Mouse (Mus musculus): Measurements from ENCODE around the gene Xrcc3. TPM values are rescaled to one million over a fixed set of nuclear protein-coding genes. Genes with fewer than 3 reads are reported as not detected.

The Xrcc3 gene
- total and polyA plus RNA-seq, 3 experiments, result 11.8 to 16.3 (median 13.3) TPM

DNA sequence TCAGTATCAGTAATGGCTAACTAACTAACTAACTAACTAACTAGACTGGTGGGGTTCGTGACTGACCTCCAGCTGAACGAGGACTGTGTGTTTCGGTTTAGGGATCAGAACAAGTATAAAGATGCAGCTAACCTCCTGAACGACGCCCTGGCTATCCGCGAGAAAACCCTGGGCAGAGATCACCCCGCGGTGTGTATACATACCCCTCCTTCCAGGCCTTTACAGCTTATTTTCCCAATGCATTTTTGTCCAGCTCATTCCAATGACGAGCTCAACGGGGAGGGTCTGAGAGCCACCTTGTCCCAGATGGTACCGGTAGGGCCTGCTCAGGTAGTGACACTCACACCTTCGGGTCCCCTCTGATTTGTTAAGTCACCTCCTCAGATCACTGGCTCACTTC is 35.8 kb downstream of the Xrcc3 start:
- peaks cover 83 to 97% of the 10 kb centered on the region in 2 experiments for H3K36me3 ChIP-seq (replicated peaks in 1 of 2; ENCODE audit: control insufficient read depth in 1 of 2, insufficient read depth in 1 of 2, low read length in 1 of 2)
- dilution Hi-C loops (cut with MboI; ENCODE audit: extremely low pct_ligation_motif_present, extremely low pct_unique_long_range_greater_than_20kb, low sequenced_read_pairs) (no loop called here), in situ Hi-C loops (cut with MboI; ENCODE audit: low pct_ligation_motif_present, low pct_unique_long_range_greater_than_20kb, low sequenced_read_pairs) (no loop called here)
- H3K9ac ChIP-seq (ENCODE audit: insufficient read depth, low read depth), result no peak overlapping the region
- H3K79me2 ChIP-seq (replicated peaks; ENCODE audit: control insufficient read depth, extremely low read depth, insufficient read depth, poor library complexity, severe bottlenecking), result no peaks in the 10 kb centered on the region
- peaks cover 0 to 11% of the 10 kb centered on the region in 2 experiments; a peak in 1 of 4 replicates for H3K4me1 ChIP-seq (ENCODE audit: control insufficient read depth in 1 of 2, insufficient read depth in 2 of 2)
- H3K4me2 ChIP-seq (ENCODE audit: insufficient read depth, low read depth, poor library complexity, severe bottlenecking), result no peak overlapping the region
- H3K4me3 ChIP-seq (replicated peaks in 1 of 3; ENCODE audit: low read depth in 2 of 3, low read length in 2 of 3, poor library complexity in 1 of 3), result no peak overlapping the region
- peaks cover 10% of the 10 kb centered on the region for H3K9me3 ChIP-seq (replicated peaks; ENCODE audit: low read length)
- DNase-seq (ENCODE audit: extremely low read depth), result no peak
- H3K27ac ChIP-seq (ENCODE audit: insufficient read depth, low read depth), result no peak overlapping the region
- TF ChIP-seq MAFK (IDR thresholded peaks at IDR 0.05; ENCODE audit: insufficient replicate concordance, low read length), result no peak
- no peak for TF ChIP-seq BHLHE40 (IDR thresholded peaks at IDR 0.05; ENCODE audit: low read depth, low read length)
- no peak for TF ChIP-seq CHD1 (IDR thresholded peaks at IDR 0.05; ENCODE audit: low read depth, low read length)
- no peak for TF ChIP-seq CHD2 (IDR thresholded peaks at IDR 0.05; ENCODE audit: low read length)
- no peak for TF ChIP-seq TBP (conservative IDR thresholded peaks at IDR 0.05; ENCODE audit: low read depth, low read length)
- no peak for TF ChIP-seq MEF2A (IDR thresholded peaks at IDR 0.05; ENCODE audit: borderline replicate concordance, low read depth, low read length)
- TF ChIP-seq CTCF (conservative IDR thresholded peaks at IDR 0.05 in 1 of 2, IDR thresholded peaks at IDR 0.05 in 1 of 2; ENCODE audit: low read depth in 2 of 2, low read length in 2 of 2), result no peak
- TF ChIP-seq MAX (IDR thresholded peaks at IDR 0.05; ENCODE audit: low read length), result no peak
- no peak for TF ChIP-seq GABPA (IDR thresholded peaks at IDR 0.05; ENCODE audit: insufficient replicate concordance, low read depth, low read length)
- TF ChIP-seq USF2 (conservative IDR thresholded peaks at IDR 0.05; ENCODE audit: low read depth, low read length), result no peak
- TF ChIP-seq PAX5 (IDR thresholded peaks at IDR 0.05; ENCODE audit: low read length), result no peak
- no peak for TF ChIP-seq RAD21 (IDR thresholded peaks at IDR 0.05; ENCODE audit: low read depth, low read length)
- no peak for TF ChIP-seq JUN (IDR thresholded peaks at IDR 0.05; ENCODE audit: insufficient read depth, low read depth, low read length)
- no peaks in the 10 kb centered on the region for H3K27me3 ChIP-seq (replicated peaks)

DNA sequence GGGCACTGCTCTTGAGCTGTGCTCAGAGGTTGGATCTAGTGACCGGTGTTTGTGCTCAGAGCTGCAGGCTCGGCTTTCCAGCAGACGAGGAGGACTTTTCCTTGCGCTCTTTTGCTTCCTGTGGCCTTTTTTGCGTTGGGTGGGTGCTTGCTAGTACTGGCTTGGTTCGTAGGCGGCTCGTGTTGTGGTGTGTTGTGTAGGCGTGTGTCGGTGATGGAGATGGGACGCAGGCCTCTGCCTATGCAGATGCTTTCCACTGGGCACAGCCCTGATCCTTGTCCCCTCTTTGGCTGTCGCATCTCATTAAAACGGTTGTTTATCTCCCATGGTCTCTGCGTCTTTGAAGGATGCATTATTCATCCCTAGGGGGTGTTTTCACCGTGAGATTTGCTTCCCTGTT is 38.8 kb downstream of the Xrcc3 start:
- H3K27me3 ChIP-seq (replicated peaks), result no peaks in the 10 kb centered on the region
- TF ChIP-seq ZKSCAN1 (IDR thresholded peaks at IDR 0.05; ENCODE audit: borderline replicate concordance, low read depth, low read length) (no peak), RCOR1 (conservative IDR thresholded peaks at IDR 0.05; ENCODE audit: low read depth, low read length) (no peak), USF1 (IDR thresholded peaks at IDR 0.05; ENCODE audit: low read depth, low read length) (no peak), CHD2 (IDR thresholded peaks at IDR 0.05; ENCODE audit: low read length) (no peak), SMC3 (IDR thresholded peaks at IDR 0.05; ENCODE audit: low read depth, low read length) (no peak), SIN3A (IDR thresholded peaks at IDR 0.05; ENCODE audit: low read length) (no peak), MAX (IDR thresholded peaks at IDR 0.05; ENCODE audit: low read length) (no peak), JUN (IDR thresholded peaks at IDR 0.05; ENCODE audit: insufficient read depth, low read depth, low read length) (no peak), TBP (conservative IDR thresholded peaks at IDR 0.05; ENCODE audit: low read depth, low read length) (no peak), ETS1 (conservative IDR thresholded peaks at IDR 0.05; ENCODE audit: low read depth, low read length) (no peak), E2F4 (IDR thresholded peaks at IDR 0.05; ENCODE audit: insufficient replicate concordance, low read depth, low read length) (no peak), ZC3H11A (IDR thresholded peaks at IDR 0.05; ENCODE audit: low read depth, low read length) (no peak), IRF4 (IDR thresholded peaks at IDR 0.05; ENCODE audit: low read depth, low read length) (no peak)
- peaks cover 13% of the 10 kb centered on the region for H3K9me3 ChIP-seq (replicated peaks; ENCODE audit: low read length)
- H3K4me1 ChIP-seq (ENCODE audit: control insufficient read depth in 1 of 2, insufficient read depth in 2 of 2), result peaks cover 0 to 12% of the 10 kb centered on the region in 2 experiments; a peak in 2 of 4 replicates
- H3K79me2 ChIP-seq (replicated peaks; ENCODE audit: control insufficient read depth, extremely low read depth, insufficient read depth, poor library complexity, severe bottlenecking), result peaks cover 10% of the 10 kb centered on the region
- dilution Hi-C loops (cut with MboI; ENCODE audit: extremely low pct_ligation_motif_present, extremely low pct_unique_long_range_greater_than_20kb, low sequenced_read_pairs) (no loop called here), in situ Hi-C loops (cut with MboI; ENCODE audit: low pct_ligation_motif_present, low pct_unique_long_range_greater_than_20kb, low sequenced_read_pairs) (no loop called here)
- no peak overlapping the region for H3K9ac ChIP-seq (ENCODE audit: insufficient read depth, low read depth)
- H3K4me3 ChIP-seq (replicated peaks in 1 of 3; ENCODE audit: low read depth in 2 of 3, low read length in 2 of 3, poor library complexity in 1 of 3), result no peak overlapping the region
- DNase-seq (ENCODE audit: extremely low read depth), result no peak
- peaks cover 69 to 90% of the 10 kb centered on the region in 2 experiments for H3K36me3 ChIP-seq (replicated peaks in 1 of 2; ENCODE audit: control insufficient read depth in 1 of 2, insufficient read depth in 1 of 2, low read length in 1 of 2)
- no peak overlapping the region for H3K27ac ChIP-seq (ENCODE audit: insufficient read depth, low read depth)
- no peak overlapping the region for H3K4me2 ChIP-seq (ENCODE audit: insufficient read depth, low read depth, poor library complexity, severe bottlenecking)

Measured in CH12.LX (cell line).